Mouse (Mus musculus) embryonic facial prominence, embryonic 11.5 days (tissue): ENCODE results near the gene Vwa7. TPM values are rescaled to one million over a fixed set of nuclear protein-coding genes. Genes with fewer than 3 reads are reported as not detected.
"Not testable (repeated sequence)": the region's sequence is repeated elsewhere in the genome, so short reads cannot be mapped to it uniquely, and the experiment has no call there.

Source experiments
- ATAC-seq: fragments of 200-750 bp; cut with Nextera tagmentation; replicated peaks from 2 replicates; pipeline ENCODE4 v1.8.0; 2017; ENCODE audit warnings: low read depth; ENCODE audit not compliant: insufficient number of reproducible peaks, low FRiP score, low TSS enrichment
- DNase-seq: peaks from one replicate; pipeline ENCODE4 v3.0.0-alpha.2; 2015; ENCODE audit warnings: low spot score
- H3K27ac ChIP-seq: fragments of 300-500 bp; sonication (generic); replicated peaks from 2 replicates; pipeline ENCODE4 v1.5.1; 2014; ENCODE audit warnings: mild to moderate bottlenecking, low read depth, low read length, control low read depth
- H3K27me3 ChIP-seq: fragments of 300-500 bp; sonication (generic); 2 replicates; pipeline ENCODE4 v1.6.1; 2014; ENCODE audit warnings: mild to moderate bottlenecking, low read length, moderate library complexity, mixed read lengths; ENCODE audit not compliant: control insufficient read depth, insufficient read depth
- H3K36me3 ChIP-seq: fragments of 300-500 bp; sonication (generic); replicated peaks from 2 replicates; pipeline ENCODE4 v1.6.1; 2014; ENCODE audit warnings: low read depth, mild to moderate bottlenecking, low read length, moderate library complexity, mixed read lengths; ENCODE audit not compliant: control insufficient read depth, insufficient read depth
- H3K4me1 ChIP-seq: fragments of 300-500 bp; sonication (generic); 2 replicates; pipeline ENCODE4 v1.6.1; 2014; ENCODE audit warnings: low read length, mixed read lengths; ENCODE audit not compliant: control insufficient read depth, insufficient read depth
- H3K4me2 ChIP-seq: fragments of 300-500 bp; sonication (generic); 2 replicates; pipeline ENCODE4 v1.6.1; 2014; ENCODE audit warnings: low read depth, mild to moderate bottlenecking, control low read depth, low read length, moderate library complexity
- H3K4me3 ChIP-seq: fragments of 300-500 bp; sonication (generic); 2 replicates; pipeline ENCODE4 v1.5.1; 2014; ENCODE audit warnings: low read depth, low read length, control low read depth
- H3K9ac ChIP-seq: fragments of 300-500 bp; sonication (generic); replicated peaks from 2 replicates; pipeline ENCODE4 v1.6.1; 2014; ENCODE audit warnings: mild to moderate bottlenecking, control low read depth, low read length
- H3K9me3 ChIP-seq: fragments of 300-500 bp; sonication (generic); replicated peaks from 2 replicates; pipeline ENCODE4 v1.6.1; 2016; ENCODE audit warnings: mild to moderate bottlenecking, low read length, inconsistent platforms, mixed read lengths; ENCODE audit not compliant: control insufficient read depth
- WGBS: fragments of 180-500 bp; shearing (Covaris S2); extraction: QIAGEN DNeasy Blood & Tissue Kit; methylation state at CpG from one replicate; pipeline ENCODE4 v1.1.7; 2014; 5-methylcytosine and 5-hydroxymethylcytosine counted together
- polyA plus RNA-seq: library from polyadenylated mRNA; unstranded; fragments of >200 nt; fragmentation: Nextera tagmentation; extraction: Ambion mirVana; gene quantifications from 2 replicates; pipeline ENCODE4 v1.2.1, GENCODE M21; 2014

Gene Vwa7
- polyA plus RNA-seq = 0.10 and 0.17 TPM in 2 replicates

DNA sequence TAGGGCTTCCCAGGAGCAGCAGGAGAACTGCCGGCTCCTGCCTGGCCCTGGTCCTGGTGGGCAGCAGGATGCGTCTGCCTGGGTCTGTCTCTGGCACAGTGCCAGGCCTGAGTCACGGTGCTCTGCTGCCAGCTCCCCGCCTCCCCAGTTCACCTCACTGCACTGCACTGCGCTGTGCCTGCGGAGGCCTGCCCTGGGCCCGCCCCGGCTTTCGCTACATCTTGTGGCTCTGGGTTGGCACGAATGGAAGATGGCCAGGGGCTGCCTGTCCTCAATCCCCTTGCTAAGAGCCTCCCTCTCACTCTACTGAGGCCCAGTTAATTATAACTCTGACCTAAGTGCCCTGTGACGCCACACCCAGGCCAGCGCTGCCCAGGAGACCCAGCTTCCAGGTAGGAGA is at the start of gene Vwa7:
Gene Vwa7 (plus strand): TSS at position 204 of the 400 bp plus-strand sequence.
- Histone ChIP-seq H3K4me1 (no peaks in the 10 kb centered on the region; the same call in 1 of the 2 replicates), H3K27ac (no peak within 1 kb of the TSS), H3K9me3 (no peaks in the 10 kb centered on the region), H3K27me3 (no peaks in the 10 kb centered on the region), H3K36me3 (peaks cover 35% of the 10 kb centered on the region), H3K9ac (no peak within 1 kb of the TSS), H3K4me2 (no peak within 1 kb of the TSS), H3K4me3 (no peak within 1 kb of the TSS)
- ATAC-seq (no peak), DNase-seq (no peak)
- WGBS = 89% methylated on average over 12 of the region's 12 CpGs

DNA sequence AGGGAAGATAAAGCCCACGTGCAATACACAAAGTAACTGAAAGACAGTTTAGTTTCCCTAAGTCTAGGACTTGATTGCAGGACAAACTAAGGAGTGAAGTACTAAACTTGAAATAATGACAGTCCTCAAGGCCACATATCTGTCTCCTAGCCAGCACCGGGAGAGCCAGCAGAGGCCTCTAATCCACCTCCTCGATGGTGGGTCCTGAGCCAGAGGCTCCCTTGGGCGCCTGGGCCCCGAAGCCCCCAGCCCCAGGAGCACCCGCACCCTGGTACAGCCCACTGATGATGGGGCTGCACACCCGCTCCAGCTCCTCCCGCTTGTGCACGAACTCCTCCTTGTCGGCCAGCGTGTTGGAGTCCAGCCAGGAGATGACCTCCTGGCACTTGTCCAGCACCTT is 46.6 kb upstream of the Vwa7 start, which contains the start of gene Gm20481:
Gene Gm20481 (plus strand): TSS at position 91 of the 400 bp plus-strand sequence.
- not testable (repeated sequence) for H3K4me1 ChIP-seq, H3K4me3 ChIP-seq, H3K4me2 ChIP-seq, H3K27ac ChIP-seq, DNase-seq, H3K9me3 ChIP-seq, H3K9ac ChIP-seq, H3K36me3 ChIP-seq, ATAC-seq
- peaks cover 18% of the 10 kb centered on the region for H3K27me3 ChIP-seq
- WGBS = 62% methylated on average over 6 of the region's 11 CpGs

DNA sequence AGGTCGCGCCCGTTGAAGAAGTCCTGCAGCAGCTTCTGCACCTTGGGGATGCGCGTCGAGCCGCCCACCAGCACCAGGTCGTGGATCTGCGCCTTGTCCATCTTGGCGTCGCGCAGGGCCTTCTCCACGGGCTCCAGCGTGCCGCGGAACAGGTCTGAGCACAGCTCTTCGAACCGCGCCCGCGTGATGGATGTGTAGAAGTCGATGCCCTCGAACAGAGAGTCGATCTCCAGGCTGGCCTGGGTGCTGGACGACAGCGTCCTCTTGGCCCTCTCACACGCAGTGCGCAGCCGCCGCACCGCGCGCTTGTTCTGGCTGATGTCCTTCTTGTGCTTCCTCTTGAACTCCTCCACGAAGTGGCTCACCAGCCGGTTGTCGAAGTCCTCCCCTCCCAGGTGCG is 45.5 kb upstream of the Vwa7 start:
- not testable (repeated sequence) for H3K9me3 ChIP-seq, DNase-seq, H3K4me1 ChIP-seq, ATAC-seq, H3K4me2 ChIP-seq, H3K9ac ChIP-seq, H3K4me3 ChIP-seq, H3K36me3 ChIP-seq, H3K27ac ChIP-seq
- WGBS = 47% methylated on average over 23 of the region's 37 CpGs
- peaks cover 18% of the 10 kb centered on the region for H3K27me3 ChIP-seq

DNA sequence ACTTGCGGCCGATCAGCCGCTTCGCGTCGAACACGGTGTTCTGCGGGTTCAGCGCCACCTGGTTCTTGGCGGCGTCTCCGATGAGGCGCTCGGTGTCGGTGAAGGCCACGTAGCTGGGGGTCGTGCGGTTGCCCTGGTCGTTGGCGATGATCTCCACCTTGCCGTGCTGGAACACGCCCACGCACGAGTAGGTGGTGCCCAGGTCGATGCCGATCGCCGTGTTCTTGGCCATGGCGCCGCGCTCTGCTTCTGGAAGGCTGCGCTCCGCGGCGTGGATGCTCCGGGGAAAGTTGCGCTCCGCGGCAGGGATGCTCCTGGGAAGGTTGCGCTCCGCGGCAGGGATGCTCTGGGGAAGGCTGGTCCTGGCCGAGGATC is 44.7 kb upstream of the Vwa7 start:
- H3K9me3 ChIP-seq, H3K4me1 ChIP-seq, H3K27ac ChIP-seq, DNase-seq, H3K36me3 ChIP-seq, H3K9ac ChIP-seq: not testable (repeated sequence)
- Histone ChIP-seq H3K4me2 (peak overlapping the region; percentile 41), H3K27me3 (peaks cover 18% of the 10 kb centered on the region), H3K4me3 (peak overlapping the region; percentile 39)
- ATAC-seq = peak; percentile 27
- WGBS = 1% methylated on average over 21 of the region's 43 CpGs

DNA sequence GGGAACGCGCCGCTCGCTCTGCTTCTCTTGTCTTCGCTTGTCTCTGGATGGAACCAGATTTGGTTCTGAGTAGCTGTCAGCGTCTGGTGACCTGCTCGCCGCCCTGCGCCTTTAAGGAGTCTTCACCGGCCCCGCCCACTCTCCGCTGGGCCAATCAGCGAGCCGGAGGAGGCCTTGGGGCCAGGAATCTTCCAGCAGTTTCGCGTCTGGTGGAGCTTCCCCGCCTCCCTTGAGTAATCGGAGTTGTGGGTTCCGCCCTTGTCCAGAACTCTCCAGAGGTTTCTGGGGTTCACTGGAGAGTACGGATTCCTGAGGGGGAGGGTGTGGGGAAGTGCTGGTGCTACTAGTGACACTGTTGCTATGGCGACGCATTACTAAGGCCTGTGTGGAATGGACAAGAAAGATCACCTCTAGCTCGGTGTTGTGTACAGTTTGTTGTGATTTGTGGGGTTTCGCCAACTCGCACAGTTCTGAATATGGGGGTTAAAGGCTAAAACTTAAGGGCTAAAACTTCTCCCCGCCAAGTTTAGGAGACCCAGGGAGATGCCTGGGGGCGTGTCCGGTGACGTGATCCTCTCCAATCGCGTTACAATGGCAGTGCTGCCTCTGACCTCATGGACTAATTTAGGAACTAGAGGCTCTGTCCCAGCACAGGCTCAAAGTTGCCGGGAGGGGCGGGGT is 44.2 kb upstream of the Vwa7 start, which contains the start of the genes Hspa1a and Hspa1l:
Gene Hspa1a (minus strand): TSS at position 88 of the 681 bp plus-strand sequence.
Gene Hspa1l (plus strand): TSS at position 635 of the 681 bp plus-strand sequence.
- not testable (repeated sequence) for H3K4me1 ChIP-seq, H3K27ac ChIP-seq, H3K9me3 ChIP-seq, H3K36me3 ChIP-seq
- ATAC-seq (peak; percentile 88), DNase-seq (peak; percentile 78)
- Histone ChIP-seq H3K4me3 (peak within 1 kb of the TSS; percentile 39), H3K27me3 (peaks cover 18% of the 10 kb centered on the region), H3K9ac (peak within 1 kb of the TSS; percentile 41), H3K4me2 (peak within 1 kb of the TSS; percentile 76)
- under 1% methylated on average over 31 of the region's 33 CpGs for WGBS

DNA sequence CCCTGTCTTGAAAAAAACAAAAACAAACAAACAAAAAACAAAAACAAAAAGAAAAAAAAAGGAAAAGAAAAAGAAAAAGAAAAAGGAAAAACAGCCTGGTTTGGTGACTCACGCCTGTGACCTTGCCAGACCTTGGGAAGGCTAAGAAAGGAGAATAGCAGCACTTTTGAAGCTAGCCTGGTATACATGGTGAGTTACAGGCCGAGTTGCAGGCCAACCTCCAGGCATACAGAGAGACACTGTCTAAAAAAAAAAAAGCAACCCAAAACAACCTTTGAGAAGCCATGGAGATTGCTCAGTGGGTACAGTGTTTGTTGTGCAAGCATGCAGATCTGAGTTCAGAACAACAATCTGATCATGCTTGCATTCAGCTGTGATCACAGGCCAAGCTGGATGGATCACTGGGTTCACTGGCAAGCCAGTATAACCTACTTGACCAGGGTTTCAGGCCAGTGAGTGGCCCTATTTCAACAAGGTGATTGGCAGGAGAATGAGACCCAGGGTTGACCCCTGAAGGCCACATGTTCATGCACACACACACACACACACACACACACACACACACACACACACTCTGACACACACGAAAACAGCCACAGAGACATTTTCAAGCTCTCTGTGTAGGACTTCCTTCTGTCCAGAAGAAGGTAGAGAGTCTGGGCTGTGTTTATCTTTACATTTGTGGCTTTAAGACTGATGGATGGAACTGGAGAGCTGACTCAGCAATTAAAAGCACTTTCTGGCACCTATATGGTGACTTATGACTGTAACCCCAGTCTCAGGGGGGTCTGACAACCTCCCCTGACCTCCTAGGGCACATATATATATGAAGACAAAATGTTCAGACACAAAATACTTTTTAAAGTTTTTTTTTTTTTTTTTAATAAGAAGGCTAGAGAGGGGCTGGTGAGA is 40.5 kb upstream of the Vwa7 start:
- H3K4me1 ChIP-seq = peaks cover 3% of the 10 kb centered on the region; the same call in 1 of the 2 replicates
- H3K36me3 ChIP-seq = no peaks in the 10 kb centered on the region
- no peak for DNase-seq
- 68% methylated on average over 3 of the region's 3 CpGs for WGBS
- H3K4me2 ChIP-seq = no peak overlapping the region
- no peaks in the 10 kb centered on the region for H3K9me3 ChIP-seq
- no peaks in the 10 kb centered on the region for H3K27me3 ChIP-seq
- no peak overlapping the region for H3K4me3 ChIP-seq
- H3K27ac ChIP-seq = no peak overlapping the region
- no peak overlapping the region for H3K9ac ChIP-seq
- no peak for ATAC-seq

DNA sequence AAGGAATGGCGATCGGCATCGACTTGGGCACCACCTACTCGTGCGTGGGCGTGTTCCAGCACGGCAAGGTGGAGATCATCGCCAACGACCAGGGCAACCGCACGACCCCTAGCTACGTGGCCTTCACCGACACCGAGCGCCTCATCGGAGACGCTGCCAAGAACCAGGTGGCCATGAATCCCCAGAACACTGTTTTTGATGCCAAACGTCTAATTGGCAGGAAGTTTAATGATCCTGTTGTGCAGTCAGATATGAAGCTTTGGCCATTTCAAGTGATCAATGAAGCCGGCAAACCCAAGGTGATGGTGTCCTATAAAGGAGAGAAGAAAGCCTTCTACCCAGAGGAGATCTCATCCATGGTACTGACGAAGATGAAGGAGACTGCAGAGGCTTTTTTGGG is 39.4 kb upstream of the Vwa7 start:
- no peak overlapping the region for H3K4me3 ChIP-seq
- H3K27ac ChIP-seq = no peak overlapping the region
- DNase-seq = no peak
- H3K4me2 ChIP-seq = no peak overlapping the region
- no peaks in the 10 kb centered on the region for H3K9me3 ChIP-seq
- H3K36me3 ChIP-seq = no peaks in the 10 kb centered on the region
- no peak overlapping the region for H3K9ac ChIP-seq
- peaks cover 5% of the 10 kb centered on the region; the same call in 1 of the 2 replicates for H3K4me1 ChIP-seq
- 95% methylated on average over 20 of the region's 20 CpGs for WGBS
- ATAC-seq = no peak
- H3K27me3 ChIP-seq = no peaks in the 10 kb centered on the region
